Mouse (Mus musculus): Measurements from ENCODE around the gene Gm20388. TPM values are rescaled to one million over a fixed set of nuclear protein-coding genes. Genes with fewer than 3 reads are reported as not detected.

Gene Gm20388
- 27.0 and 34.8 TPM in 2 replicates for total RNA-seq (2012; rRNA removed)

DNA sequence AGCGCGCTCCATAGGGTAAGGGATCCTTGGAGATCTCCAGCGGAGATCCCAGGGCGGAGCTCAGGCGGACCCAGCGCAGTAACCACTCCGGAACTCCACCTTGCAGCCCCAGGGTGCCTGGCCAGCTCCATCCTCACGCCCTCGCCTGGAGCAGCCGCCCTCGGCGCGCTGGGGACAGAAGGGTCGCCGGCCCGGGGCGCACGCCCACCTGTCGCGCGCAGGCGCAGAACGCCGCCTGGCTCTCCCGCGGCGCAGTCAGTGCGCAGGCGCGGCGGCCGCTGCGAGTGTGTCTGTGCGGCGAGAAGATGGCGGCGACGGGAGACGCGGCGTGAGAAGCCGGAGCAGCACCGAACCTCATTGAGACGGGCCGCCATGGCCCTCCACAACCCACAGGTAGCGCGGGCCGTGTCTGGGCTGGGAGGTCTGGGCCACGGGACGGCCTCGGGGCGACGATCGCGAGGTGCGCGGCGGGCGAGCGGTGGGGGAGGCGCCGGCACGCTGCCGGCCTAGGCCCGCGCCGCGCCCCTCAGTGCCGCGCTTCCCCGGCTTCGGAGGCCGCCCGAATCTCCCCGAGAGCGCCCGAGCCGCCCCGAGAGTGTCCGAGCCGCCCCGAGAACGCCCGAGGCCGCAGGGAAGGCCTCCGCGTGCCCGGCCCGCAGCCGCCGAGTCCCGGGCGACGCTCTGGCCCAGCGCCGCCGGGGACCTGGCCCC, at the start of gene Gm20388:
Gene Gm20388 (plus strand): TSS at position 295 of the 711 bp plus-strand sequence.
- in situ Hi-C loops (cut with MboI; ENCODE audit: low sequenced_read_pairs in 2 of 2, unreplicated experiment in 2 of 2), result no loop called here
- H3K4me1 ChIP-seq (ENCODE audit: control insufficient read depth in 2 of 2, insufficient read depth in 2 of 2, low read length in 2 of 2, poor library complexity in 1 of 2), result peaks cover 6 to 16% of the 10 kb centered on the region in 2 experiments
- H3K9ac ChIP-seq (ENCODE audit: insufficient read depth, low read depth, low read length, poor library complexity, severe bottlenecking), result peak within 1 kb of the TSS; percentile 95
- peak within 1 kb of the TSS; percentile 88 for H3K4me3 ChIP-seq (ENCODE audit: insufficient read depth in 1 of 2, low read depth in 1 of 2, low read length in 2 of 2, poor library complexity in 1 of 2, severe bottlenecking in 1 of 2)
- peak within 1 kb of the TSS; percentile 77 for H3K27ac ChIP-seq (ENCODE audit: insufficient read depth, low read depth, low read length, poor library complexity, severe bottlenecking)
- no peaks in the 10 kb centered on the region for H3K36me3 ChIP-seq (ENCODE audit: control insufficient read depth, insufficient read depth, low read length, poor library complexity, severe bottlenecking)
- H3K9me3 ChIP-seq (ENCODE audit: control insufficient read depth, insufficient read depth, low read depth, low read length), result no peaks in the 10 kb centered on the region
- no peak for TF ChIP-seq CHD2 (IDR thresholded peaks at IDR 0.05; ENCODE audit: low read depth, low read length)
- TF ChIP-seq ZNF384 (IDR thresholded peaks at IDR 0.05; ENCODE audit: low read depth, low read length), result no peak
- no peak for TF ChIP-seq ZC3H11A (IDR thresholded peaks at IDR 0.05; ENCODE audit: borderline replicate concordance, low read depth, low read length)
- peak; percentile 56; the same call in 1 of the 2 replicates for TF ChIP-seq HCFC1 (IDR thresholded peaks at IDR 0.05; ENCODE audit: borderline replicate concordance, insufficient read depth, low read length)
- TF ChIP-seq MAFK (IDR thresholded peaks at IDR 0.05; ENCODE audit: insufficient read depth, low read depth, low read length), result no peak
- DNase-seq (ENCODE audit: low read depth, low spot score), result peak; percentile 87

DNA sequence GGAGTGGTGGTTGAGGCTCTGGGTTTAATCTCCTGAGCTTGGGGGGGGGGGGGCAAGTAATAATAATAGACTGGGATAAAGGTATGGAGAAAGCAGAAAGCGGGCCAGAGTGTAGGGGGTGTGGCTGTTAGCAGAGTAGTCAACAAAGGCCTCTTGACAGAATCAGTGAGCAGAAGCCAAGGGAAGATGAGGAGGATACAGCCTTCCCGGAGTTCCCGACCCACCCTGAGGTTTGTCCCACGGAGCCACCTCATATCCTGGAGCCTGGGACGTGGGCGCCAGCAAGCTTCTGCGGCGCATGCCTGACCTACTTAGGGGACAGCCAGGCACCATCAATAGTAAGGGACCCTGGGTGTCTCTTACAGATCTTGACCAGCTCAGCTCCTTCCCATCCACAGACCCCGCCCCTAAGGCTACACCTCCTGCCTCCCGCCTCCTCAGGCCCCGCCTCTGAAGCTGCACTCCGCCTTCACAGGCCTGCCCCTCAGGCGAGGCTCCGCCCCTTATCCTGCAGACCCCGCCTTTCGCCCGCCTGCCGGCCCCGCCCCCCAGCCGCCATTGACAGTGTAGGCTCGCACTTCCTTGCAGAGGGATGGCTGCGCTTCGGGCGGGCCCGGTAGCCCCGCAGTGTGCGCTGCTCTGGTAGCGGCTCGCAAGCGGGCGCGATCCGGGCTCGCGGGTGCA, 48.8 kb upstream of the Gm20388 start, which contains the start of gene Klhl36:
Gene Klhl36 (plus strand): TSS at position 561 of the 684 bp plus-strand sequence.
- no peak within 1 kb of the TSS for H3K27ac ChIP-seq (ENCODE audit: insufficient read depth, low read depth, low read length, poor library complexity, severe bottlenecking)

DNA sequence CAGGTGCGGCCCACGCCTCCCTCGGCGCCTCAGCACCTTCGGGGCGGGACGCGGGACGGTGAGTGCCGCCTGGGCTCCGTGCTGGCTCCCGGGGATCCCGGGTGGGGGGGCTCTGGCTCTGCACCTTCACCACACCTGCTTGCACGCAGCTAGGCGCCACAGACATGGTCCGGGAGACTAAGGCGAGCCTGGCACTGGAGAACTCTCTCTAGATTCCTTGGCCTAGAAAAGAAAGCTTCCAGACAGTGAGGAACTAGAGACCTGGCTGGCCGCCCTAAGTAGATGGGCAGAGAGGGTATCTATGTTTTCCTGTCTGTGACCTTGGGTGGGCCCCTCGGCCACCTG, 48.3 kb upstream of the Gm20388 start:
- no peak for TF ChIP-seq ZC3H11A (IDR thresholded peaks at IDR 0.05; ENCODE audit: borderline replicate concordance, low read depth, low read length)
- TF ChIP-seq CHD2 (IDR thresholded peaks at IDR 0.05; ENCODE audit: low read depth, low read length), result no peak
- TF ChIP-seq MAFK (IDR thresholded peaks at IDR 0.05; ENCODE audit: insufficient read depth, low read depth, low read length), result no peak
- no peak for TF ChIP-seq HCFC1 (IDR thresholded peaks at IDR 0.05; ENCODE audit: borderline replicate concordance, insufficient read depth, low read length)
- no peak for TF ChIP-seq ZNF384 (IDR thresholded peaks at IDR 0.05; ENCODE audit: low read depth, low read length)
- H3K27ac ChIP-seq (ENCODE audit: insufficient read depth, low read depth, low read length, poor library complexity, severe bottlenecking), result no peak overlapping the region
- no peaks in the 10 kb centered on the region for H3K36me3 ChIP-seq (ENCODE audit: control insufficient read depth, insufficient read depth, low read length, poor library complexity, severe bottlenecking)
- H3K9me3 ChIP-seq (ENCODE audit: control insufficient read depth, insufficient read depth, low read depth, low read length), result no peaks in the 10 kb centered on the region
- DNase-seq (ENCODE audit: low read depth, low spot score), result no peak
- H3K9ac ChIP-seq (ENCODE audit: insufficient read depth, low read depth, low read length, poor library complexity, severe bottlenecking), result peak overlapping the region; percentile 83
- peak overlapping the region; percentile 84 to 98 for H3K4me3 ChIP-seq (ENCODE audit: insufficient read depth in 1 of 2, low read depth in 1 of 2, low read length in 2 of 2, poor library complexity in 1 of 2, severe bottlenecking in 1 of 2)
- in situ Hi-C loops (cut with MboI; ENCODE audit: low sequenced_read_pairs in 2 of 2, unreplicated experiment in 2 of 2), result no loop called here
- no peaks in the 10 kb centered on the region for H3K4me1 ChIP-seq (ENCODE audit: control insufficient read depth in 2 of 2, insufficient read depth in 2 of 2, low read length in 2 of 2, poor library complexity in 1 of 2)

More for the DNA sequence above, 48.8 kb upstream of the Gm20388 start, which contains the start of gene Klhl36:
- Histone ChIP-seq H3K36me3 (ENCODE audit: control insufficient read depth, insufficient read depth, low read length, poor library complexity, severe bottlenecking) (no peaks in the 10 kb centered on the region), H3K4me1 (ENCODE audit: control insufficient read depth in 2 of 2, insufficient read depth in 2 of 2, low read length in 2 of 2, poor library complexity in 1 of 2) (no peaks in the 10 kb centered on the region), H3K4me3 (ENCODE audit: insufficient read depth in 1 of 2, low read depth in 1 of 2, low read length in 2 of 2, poor library complexity in 1 of 2, severe bottlenecking in 1 of 2) (peak within 1 kb of the TSS; percentile 84 to 98), H3K9me3 (ENCODE audit: control insufficient read depth, insufficient read depth, low read depth, low read length) (no peaks in the 10 kb centered on the region), H3K9ac (ENCODE audit: insufficient read depth, low read depth, low read length, poor library complexity, severe bottlenecking) (peak within 1 kb of the TSS; percentile 83)
- DNase-seq (ENCODE audit: low read depth, low spot score), result peak; percentile 93
- in situ Hi-C loops (cut with MboI; ENCODE audit: low sequenced_read_pairs in 2 of 2, unreplicated experiment in 2 of 2), result no loop called here
- TF ChIP-seq MAFK (IDR thresholded peaks at IDR 0.05; ENCODE audit: insufficient read depth, low read depth, low read length) (no peak), ZC3H11A (IDR thresholded peaks at IDR 0.05; ENCODE audit: borderline replicate concordance, low read depth, low read length) (no peak), CHD2 (IDR thresholded peaks at IDR 0.05; ENCODE audit: low read depth, low read length) (no peak), ZNF384 (IDR thresholded peaks at IDR 0.05; ENCODE audit: low read depth, low read length) (no peak), HCFC1 (IDR thresholded peaks at IDR 0.05; ENCODE audit: borderline replicate concordance, insufficient read depth, low read length) (no peak; the same call in 1 of the 2 replicates)

DNA sequence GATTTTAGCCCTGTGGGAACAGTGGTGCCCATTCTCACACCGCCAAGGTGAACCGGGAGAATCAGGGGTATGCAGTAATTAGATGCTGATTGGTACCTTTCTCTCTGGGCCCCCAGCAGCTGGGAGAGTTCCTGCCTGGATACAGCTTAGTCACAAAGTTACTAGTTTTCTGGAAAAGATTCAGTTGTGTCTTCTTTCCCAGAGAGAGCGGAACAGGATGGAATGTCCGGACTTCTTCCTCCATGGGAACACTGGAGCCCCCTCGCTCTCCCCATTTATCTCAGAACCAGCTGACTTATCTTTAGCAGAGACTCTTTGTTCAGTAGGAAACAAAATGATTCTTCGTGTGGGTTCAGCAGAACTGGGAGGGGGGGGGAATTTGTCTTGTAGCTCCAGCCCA, 47.9 kb upstream of the Gm20388 start:
- no peak for DNase-seq (ENCODE audit: low read depth, low spot score)
- no peaks in the 10 kb centered on the region for H3K9me3 ChIP-seq (ENCODE audit: control insufficient read depth, insufficient read depth, low read depth, low read length)
- peak overlapping the region; percentile 84 to 98 for H3K4me3 ChIP-seq (ENCODE audit: insufficient read depth in 1 of 2, low read depth in 1 of 2, low read length in 2 of 2, poor library complexity in 1 of 2, severe bottlenecking in 1 of 2)
- H3K4me1 ChIP-seq (ENCODE audit: control insufficient read depth in 2 of 2, insufficient read depth in 2 of 2, low read length in 2 of 2, poor library complexity in 1 of 2), result no peaks in the 10 kb centered on the region
- TF ChIP-seq MAFK (IDR thresholded peaks at IDR 0.05; ENCODE audit: insufficient read depth, low read depth, low read length) (no peak), ZNF384 (IDR thresholded peaks at IDR 0.05; ENCODE audit: low read depth, low read length) (no peak), ZC3H11A (IDR thresholded peaks at IDR 0.05; ENCODE audit: borderline replicate concordance, low read depth, low read length) (no peak), HCFC1 (IDR thresholded peaks at IDR 0.05; ENCODE audit: borderline replicate concordance, insufficient read depth, low read length) (no peak), CHD2 (IDR thresholded peaks at IDR 0.05; ENCODE audit: low read depth, low read length) (no peak)
- in situ Hi-C loops (cut with MboI; ENCODE audit: low sequenced_read_pairs in 2 of 2, unreplicated experiment in 2 of 2), result no loop called here
- H3K27ac ChIP-seq (ENCODE audit: insufficient read depth, low read depth, low read length, poor library complexity, severe bottlenecking), result no peak overlapping the region
- H3K9ac ChIP-seq (ENCODE audit: insufficient read depth, low read depth, low read length, poor library complexity, severe bottlenecking), result peak overlapping the region; percentile 83
- H3K36me3 ChIP-seq (ENCODE audit: control insufficient read depth, insufficient read depth, low read length, poor library complexity, severe bottlenecking), result no peaks in the 10 kb centered on the region
